Mouse (Mus musculus) CH12.LX (cell line): Measurements from ENCODE around the gene C3. TPM values are rescaled to one million over a fixed set of nuclear protein-coding genes. Genes with fewer than 3 reads are reported as not detected.
A peak's percentile ranks its signal among the peaks of the same experiment; 100 is the strongest.

Source experiments
- DNase-seq: peaks from one replicate; pipeline ENCODE4 v3.0.0-alpha.2; 2013; ENCODE audit errors: extremely low read depth
- H3K27ac ChIP-seq: 2 replicates; pipeline ENCODE4 v1.5.1; 2012; ENCODE audit warnings: low read depth, mild to moderate bottlenecking, control low read depth, moderate library complexity; ENCODE audit not compliant: insufficient read depth
- H3K27me3 ChIP-seq: replicated peaks from 2 replicates; pipeline ENCODE3; 2012; ENCODE audit warnings: inconsistent platforms
- H3K36me3 ChIP-seq, 2 experiments: replicated peaks in 1 of 2; 2 replicates each; pipeline versions ENCODE3 to v1.6.1; 2012; ENCODE audit warnings: inconsistent platforms in 1 of 2, low read length in 1 of 2, mild to moderate bottlenecking in 1 of 2, mixed read lengths in 1 of 2, moderate library complexity in 1 of 2; ENCODE audit not compliant: control insufficient read depth in 1 of 2, insufficient read depth in 1 of 2
- H3K4me1 ChIP-seq, 2 experiments: 2 replicates each; pipeline ENCODE4 v1.6.1; 2012; ENCODE audit warnings: inconsistent platforms in 1 of 2, moderate library complexity in 1 of 2; ENCODE audit not compliant: insufficient read depth in 2 of 2, control insufficient read depth in 1 of 2
- H3K4me2 ChIP-seq: 2 replicates; pipeline ENCODE4 v1.6.1; 2012; ENCODE audit warnings: low read depth, mild to moderate bottlenecking, control low read depth; ENCODE audit not compliant: poor library complexity, insufficient read depth, severe bottlenecking
- H3K4me3 ChIP-seq, 3 experiments: fragments of 150-350 bp in 1 of 3; sonication (generic) in 1 of 3; replicated peaks in 1 of 3; 2 replicates each; pipeline versions ENCODE3 to v1.5.1; 2011 to 2012; ENCODE audit warnings: low read depth in 2 of 3, low read length in 2 of 3, mild to moderate bottlenecking in 2 of 3, moderate library complexity in 2 of 3, control low read depth in 1 of 3, improper control_type of control experiment in 1 of 3, inconsistent platforms in 1 of 3, mixed read lengths in 1 of 3; ENCODE audit not compliant: poor library complexity in 1 of 3
- H3K79me2 ChIP-seq: replicated peaks from 2 replicates; pipeline ENCODE4 v1.6.1; 2012; ENCODE audit warnings: mild to moderate bottlenecking, moderate library complexity; ENCODE audit not compliant: control insufficient read depth, poor library complexity, insufficient read depth, severe bottlenecking; ENCODE audit errors: extremely low read depth
- H3K9ac ChIP-seq: 2 replicates; pipeline ENCODE4 v1.6.1; 2012; ENCODE audit warnings: low read depth, mild to moderate bottlenecking, control low read depth, moderate library complexity; ENCODE audit not compliant: insufficient read depth
- H3K9me3 ChIP-seq: replicated peaks from 2 replicates; pipeline ENCODE3; 2012; ENCODE audit warnings: low read length, inconsistent platforms, mixed read lengths
- BHLHE40 ChIP-seq: IDR thresholded peaks from 2 replicates; pipeline ENCODE4 v1.6.1; 2011; ENCODE audit warnings: mild to moderate bottlenecking, low read depth, low read length, improper control_type of control experiment
- CTCF ChIP-seq, 2 experiments: IDR thresholded peaks in 1 of 2; conservative IDR thresholded peaks in 1 of 2; 2 replicates each; pipeline ENCODE4 v1.5.1; 2011 to 2012; ENCODE audit warnings: low read depth in 2 of 2, low read length in 2 of 2, improper control_type of control experiment in 1 of 2, inconsistent platforms in 1 of 2, mild to moderate bottlenecking in 1 of 2, moderate library complexity in 1 of 2
- ELF1 ChIP-seq: IDR thresholded peaks from 2 replicates; pipeline ENCODE4 v1.6.1; 2014; ENCODE audit warnings: low read depth, mild to moderate bottlenecking, inconsistent platforms, low read length, improper control_type of control experiment
- ETS1 ChIP-seq: conservative IDR thresholded peaks from 2 replicates; pipeline ENCODE4 v1.6.1; 2012; ENCODE audit warnings: low read depth, mild to moderate bottlenecking, inconsistent platforms, low read length, improper control_type of control experiment, moderate library complexity
- HCFC1 ChIP-seq: IDR thresholded peaks from 2 replicates; pipeline ENCODE4 v1.6.1; 2012; ENCODE audit warnings: low read depth, mild to moderate bottlenecking, inconsistent platforms, low read length, improper control_type of control experiment
- IRF4 ChIP-seq: IDR thresholded peaks from 2 replicates; pipeline ENCODE4 v1.6.1; 2014; ENCODE audit warnings: low read depth, mild to moderate bottlenecking, inconsistent platforms, low read length, improper control_type of control experiment
- JUN ChIP-seq: IDR thresholded peaks from 2 replicates; pipeline ENCODE4 v1.6.1; 2011; ENCODE audit warnings: low read depth, mild to moderate bottlenecking, low read length, improper control_type of control experiment, moderate library complexity; ENCODE audit not compliant: insufficient read depth
- JUND ChIP-seq: conservative IDR thresholded peaks from 2 replicates; pipeline ENCODE4 v1.6.1; 2011; ENCODE audit warnings: low read depth, low read length, improper control_type of control experiment
- KAT2A ChIP-seq: IDR thresholded peaks from 2 replicates; pipeline ENCODE4 v1.6.1; 2012; ENCODE audit warnings: low read length, improper control_type of control experiment, inconsistent platforms; ENCODE audit not compliant: insufficient replicate concordance
- MYC ChIP-seq: IDR thresholded peaks from 2 replicates; pipeline ENCODE4 v1.6.1; 2011; ENCODE audit warnings: low read depth, mild to moderate bottlenecking, improper control_type of control experiment, low read length
- NELFE ChIP-seq: IDR thresholded peaks from 2 replicates; pipeline ENCODE4 v1.6.1; 2011; ENCODE audit warnings: low read depth, low read length, improper control_type of control experiment
- RCOR1 ChIP-seq: conservative IDR thresholded peaks from 2 replicates; pipeline ENCODE4 v1.6.1; 2012; ENCODE audit warnings: low read depth, mild to moderate bottlenecking, inconsistent platforms, low read length, improper control_type of control experiment
- SMC3 ChIP-seq: IDR thresholded peaks from 2 replicates; pipeline ENCODE4 v1.6.1; 2011; ENCODE audit warnings: low read depth, low read length, improper control_type of control experiment
- USF2 ChIP-seq: conservative IDR thresholded peaks from 2 replicates; pipeline ENCODE4 v1.6.1; 2011; ENCODE audit warnings: low read depth, low read length, improper control_type of control experiment
- ZC3H11A ChIP-seq: IDR thresholded peaks from 2 replicates; pipeline ENCODE4 v1.6.1; 2012; ENCODE audit warnings: low read depth, mild to moderate bottlenecking, inconsistent platforms, low read length, improper control_type of control experiment
- ZNF384 ChIP-seq: IDR thresholded peaks from 2 replicates; pipeline ENCODE4 v1.6.1; 2012; ENCODE audit warnings: low read depth, low read length, improper control_type of control experiment, inconsistent platforms
- dilution Hi-C: fragments of 300-500 bp; cut with MboI; formaldehyde crosslinking; loops from 2 replicates; pipeline ENCODE4 v1.14.3; 2020; ENCODE audit warnings: low sequenced_read_pairs; ENCODE audit not compliant: extremely low pct_unique_long_range_greater_than_20kb, extremely low pct_ligation_motif_present
- in situ Hi-C: fragments of 300-500 bp; cut with MboI; formaldehyde crosslinking; loops from 3 replicates; pipeline ENCODE4 v1.14.3; 2019; ENCODE audit warnings: low sequenced_read_pairs, low pct_ligation_motif_present, low pct_unique_long_range_greater_than_20kb, mixed read lengths
- polyA plus RNA-seq: library from polyadenylated mRNA; unstranded; fragments of >175 nt; gene quantifications from 2 replicates; pipeline ENCODE4 v1.2.1, GENCODE M21; 2012; ENCODE audit warnings: low read depth; ENCODE audit not compliant: insufficient read length
- total RNA-seq, 2 experiments: library from RNA; depleted of rRNA; stranded (reverse); fragments of 300-350 nt in 1 of 2; fragments of >200 nt in 1 of 2; gene quantifications; 2 replicates each; pipeline ENCODE4 v1.2.3; 2012 to 2014

Gene C3
- total and polyA plus RNA-seq, 3 experiments = 1.2 to 5.4 (median 3.9) TPM

GRCm38 (mm10) chr17:57234254-57234928 is 6.5 kb upstream of the C3 start:
- no peaks in the 10 kb centered on the region for H3K9me3 ChIP-seq
- no peak overlapping the region for H3K27ac ChIP-seq
- in situ Hi-C loops (no loop called here), dilution Hi-C loops (no loop called here)
- TF ChIP-seq CTCF (conservative IDR thresholded peaks at IDR 0.05 in 1 of 2, IDR thresholded peaks at IDR 0.05 in 1 of 2; ENCODE audit: low read depth in 2 of 2, low read length in 2 of 2) (peak in 1 of 2 experiments; percentile 19; a peak in 2 of 4 replicates), JUND (no peak), RCOR1 (no peak)
- no peaks in the 10 kb centered on the region for H3K27me3 ChIP-seq
- no peak overlapping the region for H3K9ac ChIP-seq
- H3K4me3 ChIP-seq = no peak overlapping the region
- no peaks in the 10 kb centered on the region for H3K79me2 ChIP-seq
- H3K4me1 ChIP-seq = peaks cover 3 to 18% of the 10 kb centered on the region in 2 experiments; a peak in 3 of 4 replicates
- H3K36me3 ChIP-seq = peaks cover 36 to 49% of the 10 kb centered on the region in 2 experiments
- no peak for DNase-seq
- no peak overlapping the region for H3K4me2 ChIP-seq

DNA sequence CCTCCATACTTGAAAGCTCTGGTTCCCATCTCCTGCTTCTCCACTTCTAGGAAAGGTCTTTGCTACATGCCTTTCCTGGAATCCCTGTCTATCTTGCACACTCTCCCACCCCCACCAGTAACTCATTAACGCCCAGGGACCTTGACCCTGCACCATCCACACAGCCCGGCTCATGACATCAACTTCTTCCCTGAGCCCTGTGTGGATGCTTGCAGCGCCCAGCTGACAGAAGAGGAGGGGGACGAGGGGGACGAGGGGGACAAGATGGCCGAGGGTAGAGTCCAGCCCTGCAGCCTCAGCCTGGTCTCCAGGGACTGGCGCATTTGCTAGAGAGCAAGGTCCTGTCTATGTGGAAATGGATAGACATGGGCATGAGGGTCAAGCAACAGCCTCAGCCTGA is 5.1 kb upstream of the C3 start:
- H3K36me3 ChIP-seq = peaks cover 36 to 46% of the 10 kb centered on the region in 2 experiments
- in situ Hi-C loops (no loop called here), dilution Hi-C loops (no loop called here)
- DNase-seq = no peak
- peaks cover 3 to 20% of the 10 kb centered on the region in 2 experiments; a peak in 3 of 4 replicates for H3K4me1 ChIP-seq
- H3K9ac ChIP-seq = no peak overlapping the region
- H3K27ac ChIP-seq = no peak overlapping the region
- no peaks in the 10 kb centered on the region for H3K79me2 ChIP-seq
- H3K4me2 ChIP-seq = no peak overlapping the region
- H3K4me3 ChIP-seq = no peak overlapping the region
- TF ChIP-seq MYC (no peak), BHLHE40 (no peak), KAT2A (no peak), NELFE (no peak), ELF1 (no peak), HCFC1 (no peak), SMC3 (no peak), USF2 (no peak), ZC3H11A (no peak), ZNF384 (no peak), JUN (no peak), ETS1 (no peak), IRF4 (no peak)
- H3K27me3 ChIP-seq = no peaks in the 10 kb centered on the region
- no peaks in the 10 kb centered on the region for H3K9me3 ChIP-seq
